Mouse (Mus musculus) stomach, postnatal 0 days (tissue): Measurements from ENCODE around the gene Rnd1.

Source experiments
- CTCF ChIP-seq: IDR thresholded peaks from 2 replicates; pipeline ENCODE4 v1.5.1; 2016; ENCODE audit warnings: antibody characterized with exemption, low read depth, mild to moderate bottlenecking, moderate library complexity
- EP300 ChIP-seq: optimal IDR thresholded peaks from 2 replicates; pipeline ENCODE3; 2016; ENCODE audit warnings: antibody characterized with exemption

DNA sequence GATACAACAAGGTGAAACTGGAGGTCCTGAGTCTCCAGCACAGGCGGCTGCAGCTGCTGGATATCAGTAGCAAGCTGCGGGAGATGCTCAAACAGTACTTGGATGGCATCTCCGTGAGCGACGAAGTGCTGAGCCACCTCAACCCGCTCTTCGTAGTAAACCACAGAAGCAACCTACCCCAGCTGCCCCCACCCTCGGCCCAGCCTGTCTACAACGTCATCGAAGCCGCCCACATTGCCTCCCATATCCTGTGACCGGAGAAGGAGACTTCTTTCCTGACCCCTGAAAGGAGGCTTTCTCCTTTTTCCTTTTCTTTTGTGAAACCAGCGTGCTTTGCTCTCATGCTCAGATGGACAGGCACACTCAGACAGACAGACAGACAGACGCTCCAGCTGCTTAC, 45.6 kb upstream of the Rnd1 start:
- no peak for TF ChIP-seq CTCF
- TF ChIP-seq EP300 = no peak
